Mouse (Mus musculus): ENCODE results near the gene Stard3.
"Not testable (repeated sequence)": the region's sequence is repeated elsewhere in the genome, so short reads cannot be mapped to it uniquely, and the experiment has no call there.

Gene Stard3

DNA sequence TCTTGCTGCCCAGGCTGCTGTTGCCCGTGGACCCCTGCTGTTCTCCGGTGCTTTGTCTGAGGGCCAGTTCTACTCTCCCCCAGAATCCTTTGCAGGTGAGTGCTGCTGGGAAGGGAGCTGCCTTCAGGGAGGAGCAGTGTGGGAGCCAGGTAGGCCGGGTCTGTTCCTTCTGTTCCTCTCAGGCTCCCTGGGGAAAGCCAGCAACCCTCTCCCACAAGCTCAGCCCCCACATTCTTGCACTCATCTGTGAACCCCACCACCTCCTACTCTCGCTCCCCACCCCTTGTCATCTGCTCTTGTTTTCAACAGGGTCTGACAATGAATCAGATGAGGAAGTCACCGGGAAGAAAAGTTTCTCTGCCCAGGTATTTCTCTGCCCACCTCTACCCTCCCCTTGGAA lies 18.6 kb downstream of the Stard3 start:
- no peak for DNase-seq

DNA sequence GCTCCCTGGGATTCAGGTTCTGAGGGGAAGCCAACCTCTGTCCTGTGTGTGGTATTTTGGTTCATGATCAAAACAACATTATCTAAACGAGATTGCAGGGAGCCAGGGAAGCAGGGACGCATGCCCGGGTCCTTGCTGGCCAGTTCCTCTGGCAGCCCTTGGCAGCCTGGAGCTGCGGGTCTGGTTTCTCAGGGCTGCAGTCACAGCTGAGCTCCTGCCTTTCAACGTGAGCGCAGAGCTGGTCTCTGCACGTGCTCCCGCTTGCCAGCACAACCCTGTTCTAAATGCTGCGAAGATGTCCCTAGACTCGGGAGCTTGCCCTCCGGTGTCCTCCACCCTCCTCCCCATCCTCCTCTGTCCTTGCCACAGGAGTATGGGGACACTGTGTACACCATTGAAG lies 19.6 kb downstream of the Stard3 start:
- DNase-seq = no peak

DNA sequence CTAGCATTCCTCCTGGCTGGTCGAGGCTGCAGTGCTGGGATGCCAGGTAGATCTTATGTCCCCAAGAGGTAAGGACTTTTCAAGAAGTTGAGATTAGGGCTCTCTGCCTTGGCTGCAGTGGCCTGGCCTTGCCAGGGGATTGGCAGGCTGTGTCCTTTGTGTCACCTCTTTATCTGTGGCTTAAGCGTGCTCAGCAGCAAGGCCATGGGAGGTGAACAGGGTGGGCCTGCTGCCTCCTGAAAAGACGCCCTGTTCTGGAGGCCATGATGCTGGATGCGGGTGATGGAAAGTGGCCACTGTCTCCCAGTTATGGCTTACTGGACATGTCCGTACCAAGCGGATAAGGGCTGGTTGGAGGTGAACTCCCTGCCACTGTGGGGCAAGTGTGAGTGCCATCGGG lies 21.2 kb downstream of the Stard3 start:
- DNase-seq = no peak

DNA sequence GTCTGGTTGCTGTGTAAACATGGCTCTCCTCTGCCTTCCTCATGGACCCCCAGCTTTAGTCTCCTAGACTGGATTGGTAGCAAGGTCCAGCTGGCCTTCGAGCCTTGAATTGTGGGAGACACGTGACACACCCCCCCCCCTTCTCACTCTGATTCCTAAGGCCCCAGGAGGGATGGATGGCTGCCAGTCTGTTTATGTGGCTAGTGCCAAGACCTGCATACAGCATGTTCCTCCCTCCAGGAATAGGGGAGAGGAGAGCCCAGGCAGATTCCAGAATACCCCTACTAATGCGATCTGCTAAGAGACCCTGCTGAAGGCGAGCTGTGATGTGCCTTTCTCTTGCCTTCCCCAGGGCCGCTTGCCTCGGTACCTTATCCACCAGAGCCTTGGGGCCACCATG lies 21.9 kb downstream of the Stard3 start:
- no peak for DNase-seq

DNA sequence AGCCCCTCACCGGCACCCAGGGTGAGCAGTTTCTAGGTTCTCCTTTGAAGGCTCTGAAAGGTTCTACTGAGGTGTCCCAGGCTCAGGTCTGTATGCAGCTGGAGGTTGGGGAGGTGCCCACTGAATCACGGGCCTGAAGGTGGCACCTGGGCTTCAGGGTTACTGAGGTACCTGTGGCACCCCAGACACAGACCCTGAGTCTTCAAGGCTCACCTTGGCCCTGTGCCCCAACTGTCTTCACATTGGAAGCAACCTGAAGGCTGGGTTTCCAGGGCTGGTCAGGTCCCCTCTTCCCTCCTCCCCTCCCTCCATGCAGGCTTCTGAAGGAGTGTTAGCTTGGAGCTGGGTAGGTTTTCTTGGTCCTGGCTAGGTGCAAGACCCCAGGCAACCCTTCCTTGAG lies 23.5 kb downstream of the Stard3 start:
- DNase-seq = no peak

DNA sequence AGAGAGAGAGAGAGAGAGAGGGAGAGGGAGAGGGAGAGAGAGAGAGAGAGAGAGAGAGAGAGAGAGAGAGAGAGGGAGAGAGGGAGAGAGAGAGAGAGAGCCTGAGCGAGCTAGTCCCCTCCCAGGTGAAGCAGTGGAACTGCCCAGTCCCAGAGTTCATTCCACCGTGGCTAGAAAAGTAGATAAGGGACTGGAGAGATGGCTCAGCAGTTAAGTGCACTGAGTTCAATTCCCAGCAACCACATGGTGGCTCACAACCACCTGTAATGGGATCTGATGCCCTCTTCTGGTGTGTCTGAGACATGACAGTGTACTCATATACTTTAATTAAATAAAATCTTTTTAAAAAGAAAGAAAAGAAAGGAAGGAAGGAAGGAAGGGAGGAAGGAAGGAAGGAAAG lies 24.2 kb downstream of the Stard3 start:
- DNase-seq = not testable (repeated sequence)

DNA sequence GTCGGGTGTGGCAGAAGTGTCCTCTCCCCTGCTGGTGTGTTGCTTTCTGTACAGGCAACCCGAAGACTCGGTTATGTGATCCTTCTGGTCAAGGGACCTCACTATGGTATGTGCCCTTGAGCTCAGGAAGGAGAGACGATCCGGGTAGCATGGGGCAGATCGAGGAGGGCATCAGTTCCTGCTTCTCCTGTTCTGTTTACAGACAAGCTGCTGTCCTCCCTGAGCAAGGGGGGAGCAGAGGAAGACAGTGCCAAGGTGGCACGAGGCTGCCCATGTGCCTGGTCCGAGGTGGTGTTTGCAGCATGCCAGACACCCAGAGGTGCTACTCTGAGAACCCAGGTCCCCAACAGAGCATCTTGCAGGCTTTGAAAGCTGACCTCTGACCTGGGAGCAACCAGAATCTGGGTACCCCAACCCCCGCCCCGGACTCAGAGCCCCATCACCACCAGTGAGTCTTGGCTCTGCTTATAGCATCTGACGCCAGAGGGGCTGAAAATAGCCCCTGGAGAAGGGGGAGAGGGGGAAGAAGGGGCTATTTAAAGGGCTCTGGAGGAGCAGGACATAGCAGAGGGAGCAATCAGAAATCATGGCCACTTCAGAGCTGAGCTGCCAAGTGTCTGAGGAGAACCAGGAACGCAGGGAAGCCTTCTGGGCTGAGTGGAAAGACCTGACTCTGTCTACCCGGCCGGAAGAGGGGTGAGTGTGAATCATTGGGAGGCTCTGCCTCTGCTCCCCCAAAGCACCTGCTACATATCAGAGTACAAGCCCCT lies 25.3 kb downstream of the Stard3 start, which contains the start of gene Tcap:
Gene Tcap (plus strand): TSS at position 551 of the 770 bp plus-strand sequence.
- no peak for DNase-seq

DNA sequence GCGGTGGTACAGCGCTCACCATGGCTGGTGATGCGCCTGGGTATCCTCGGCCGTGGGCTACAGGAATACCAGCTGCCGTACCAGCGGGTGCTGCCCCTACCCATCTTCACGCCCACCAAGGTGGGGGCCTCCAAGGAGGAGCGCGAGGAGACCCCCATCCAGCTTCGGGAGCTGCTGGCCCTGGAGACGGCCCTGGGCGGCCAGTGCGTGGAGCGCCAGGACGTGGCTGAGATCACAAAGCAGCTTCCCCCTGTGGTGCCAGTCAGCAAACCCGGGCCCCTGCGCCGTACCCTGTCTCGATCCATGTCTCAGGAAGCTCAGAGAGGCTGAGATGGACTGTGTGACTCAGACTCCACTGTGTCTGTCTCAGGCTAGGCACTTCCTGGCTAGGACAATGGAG lies 26.0 kb downstream of the Stard3 start:
- no peak for DNase-seq

DNA sequence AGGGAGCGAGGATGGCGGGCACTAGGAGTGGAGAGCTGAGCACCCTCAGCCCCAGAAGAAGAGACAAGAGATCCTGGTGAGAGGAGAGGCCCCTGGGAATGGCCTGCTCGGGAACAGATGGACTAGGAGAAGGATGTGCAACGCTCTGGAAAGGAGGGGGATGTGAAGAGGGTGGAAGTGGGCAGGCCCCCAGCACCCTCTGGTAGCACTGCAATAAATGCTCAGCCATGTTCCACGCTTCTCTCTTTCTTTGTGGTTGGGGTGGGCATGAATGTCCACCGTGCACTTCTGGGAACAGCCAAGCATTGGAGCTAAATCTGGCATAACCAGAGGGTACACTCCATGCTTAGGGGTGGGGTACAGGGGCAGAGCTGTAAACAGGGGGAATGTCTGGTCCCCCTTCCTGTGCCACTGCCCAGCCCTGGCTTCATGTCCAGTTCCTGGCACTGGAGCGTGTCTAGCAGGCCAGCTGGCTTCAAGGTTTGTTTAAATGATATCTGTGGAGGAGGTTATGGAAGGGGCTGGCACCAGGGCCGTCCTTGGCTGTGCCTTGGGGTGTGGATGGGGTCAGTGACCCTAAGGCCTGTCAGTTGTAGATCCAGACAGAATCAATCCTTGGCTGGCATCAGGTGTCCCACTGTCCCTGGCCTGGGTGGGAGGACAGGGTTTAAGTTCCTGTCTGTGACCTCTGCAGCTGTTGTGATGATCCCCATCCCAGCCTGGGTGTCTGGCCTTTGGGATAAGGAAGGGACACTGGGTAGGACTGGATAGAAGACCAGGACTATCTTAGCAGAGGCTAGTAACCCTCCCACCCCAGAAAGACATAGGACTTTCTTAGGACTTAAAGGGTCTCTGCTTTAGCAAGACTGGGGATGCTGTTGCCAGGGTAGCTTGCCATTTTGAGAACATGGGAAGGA lies 26.8 kb downstream of the Stard3 start:
- DNase-seq = peak; percentile 46 to 47

DNA sequence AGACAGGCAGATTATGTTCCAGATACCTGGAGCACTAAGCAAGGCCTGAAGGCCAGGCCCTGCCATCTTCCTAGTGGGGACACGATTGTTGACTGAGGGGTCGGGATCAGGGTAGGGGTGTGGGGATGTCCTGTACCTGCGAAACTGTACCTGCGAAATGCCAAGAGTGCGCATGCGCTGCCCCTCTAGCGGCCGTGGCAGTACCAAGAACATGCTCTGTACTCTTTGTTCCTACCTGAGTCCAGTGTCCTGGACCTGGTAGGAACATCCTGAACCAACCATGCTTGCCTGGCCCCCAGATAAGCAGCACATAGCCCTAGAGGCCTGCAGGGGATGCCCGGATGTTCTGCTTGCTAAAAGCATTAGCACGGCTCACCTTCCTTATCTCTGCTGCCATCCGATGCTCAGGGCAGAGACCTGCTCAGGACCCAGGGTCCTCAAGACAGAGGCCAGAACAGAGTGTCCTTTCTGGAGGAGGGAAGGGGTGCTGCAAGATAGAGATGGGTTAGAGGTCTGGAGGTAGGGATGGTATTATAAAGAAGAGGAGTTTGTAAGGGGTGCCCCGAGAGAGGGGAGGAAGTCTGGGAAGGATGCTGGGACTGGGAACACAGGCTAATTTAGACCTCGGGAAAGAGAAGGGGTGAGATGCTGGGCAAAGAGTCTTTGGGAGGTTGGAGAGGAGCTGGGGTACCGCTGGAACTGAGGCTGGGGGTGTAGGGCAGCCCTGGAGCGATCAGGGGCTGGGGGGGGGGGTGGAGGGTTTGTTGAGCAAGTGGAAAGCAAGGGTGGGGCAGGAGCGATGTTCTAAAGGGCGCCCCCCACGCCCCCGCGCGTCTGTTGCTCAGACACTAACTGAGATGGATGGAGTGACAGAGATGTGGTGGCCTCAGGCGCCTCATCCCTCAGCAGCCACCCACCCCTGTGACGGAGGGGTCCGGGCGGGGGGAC lies 27.7 kb downstream of the Stard3 start, which contains the start of gene Pnmt:
Gene Pnmt (plus strand): TSS at position 813 of the 948 bp plus-strand sequence.
- DNase-seq = no peak

DNA sequence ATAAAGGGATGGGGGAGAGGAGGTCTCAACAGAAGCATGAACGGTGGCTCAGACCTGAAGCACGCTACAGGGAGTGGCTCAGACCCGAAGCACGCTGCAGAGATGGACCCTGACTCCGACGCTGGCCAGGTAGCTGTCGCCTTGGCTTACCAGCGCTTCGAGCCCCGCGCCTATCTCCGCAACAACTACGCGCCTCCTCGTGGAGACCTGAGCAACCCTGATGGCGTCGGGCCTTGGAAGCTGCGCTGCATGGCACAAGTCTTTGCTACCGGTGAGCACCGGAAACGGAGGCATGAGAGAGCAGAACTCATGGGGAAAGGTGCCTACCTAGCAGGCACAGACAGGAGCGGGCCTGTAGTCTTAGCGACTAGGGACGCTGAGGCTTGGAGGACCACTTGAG lies 28.4 kb downstream of the Stard3 start:
- DNase-seq = no peak

DNA sequence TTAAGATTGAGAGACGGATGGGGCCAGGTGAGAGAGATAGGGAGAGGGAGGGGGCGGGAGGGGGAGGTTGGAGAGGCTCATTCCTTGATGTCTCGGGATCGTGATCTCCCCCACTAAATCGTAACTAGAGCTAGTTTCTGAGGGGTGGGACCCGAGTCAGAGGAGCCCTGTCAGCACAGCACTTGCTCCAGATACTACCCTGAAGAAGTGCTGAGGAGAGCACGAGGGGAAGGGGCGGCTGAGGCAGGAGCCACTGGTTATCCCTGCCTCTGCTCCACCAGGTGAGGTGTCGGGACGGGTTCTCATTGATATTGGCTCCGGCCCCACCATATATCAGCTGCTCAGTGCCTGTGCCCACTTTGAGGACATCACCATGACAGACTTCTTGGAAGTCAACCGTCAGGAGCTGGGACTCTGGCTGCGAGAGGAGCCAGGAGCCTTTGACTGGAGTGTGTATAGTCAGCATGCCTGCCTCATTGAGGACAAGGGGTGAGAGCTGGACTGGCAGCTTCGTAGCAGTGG lies 28.9 kb downstream of the Stard3 start:
- DNase-seq = no peak

DNA sequence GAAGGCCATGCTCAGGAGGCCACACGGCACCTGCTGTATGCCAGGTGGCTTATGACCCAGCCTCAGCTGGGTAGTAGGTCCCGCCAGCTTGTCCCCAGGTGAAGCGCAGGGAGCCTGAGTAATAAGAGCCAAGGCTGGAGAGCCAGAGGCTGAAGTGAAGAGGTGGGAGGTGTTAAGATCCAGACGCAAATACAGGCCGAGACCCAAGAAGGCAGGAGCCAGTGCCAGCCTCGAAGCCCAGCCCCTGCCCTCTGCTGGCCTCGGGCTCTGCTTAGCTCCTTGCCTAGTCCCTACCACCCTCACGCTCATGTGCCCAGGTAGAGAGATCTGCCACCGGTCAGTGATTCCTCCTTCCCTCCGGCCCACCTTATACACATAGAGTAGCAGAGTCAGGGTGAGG lies 30.1 kb downstream of the Stard3 start:
- DNase-seq = peak; percentile 45 to 63

DNA sequence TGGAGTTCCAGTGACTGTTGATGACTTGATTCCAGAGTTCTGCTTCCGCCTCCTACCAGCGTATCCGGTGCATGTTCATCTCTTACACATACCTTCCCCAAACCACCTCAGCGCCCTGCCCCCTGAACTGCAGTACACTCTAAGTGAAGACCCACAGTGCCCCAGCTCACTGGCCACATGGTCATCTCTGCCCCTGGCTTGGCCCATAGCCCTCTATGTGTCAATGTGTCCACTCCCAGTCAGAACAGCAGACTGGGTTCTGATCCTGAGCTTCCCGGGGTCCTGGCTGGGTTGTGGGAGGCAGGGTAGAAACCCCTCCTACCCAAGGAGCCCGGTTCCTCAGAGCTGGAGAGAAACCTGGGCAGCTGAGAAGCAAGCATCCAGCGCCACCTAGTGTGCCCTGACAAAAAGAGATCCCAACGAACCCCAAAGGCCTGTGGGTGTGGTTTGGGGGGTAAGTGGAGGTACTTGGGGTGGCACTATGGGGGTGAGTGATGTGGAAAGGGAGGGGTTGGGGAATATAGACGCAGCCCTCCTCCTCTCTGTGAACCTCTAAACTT lies 31.1 kb downstream of the Stard3 start:
- peak; percentile 56 to 68 for DNase-seq

DNA sequence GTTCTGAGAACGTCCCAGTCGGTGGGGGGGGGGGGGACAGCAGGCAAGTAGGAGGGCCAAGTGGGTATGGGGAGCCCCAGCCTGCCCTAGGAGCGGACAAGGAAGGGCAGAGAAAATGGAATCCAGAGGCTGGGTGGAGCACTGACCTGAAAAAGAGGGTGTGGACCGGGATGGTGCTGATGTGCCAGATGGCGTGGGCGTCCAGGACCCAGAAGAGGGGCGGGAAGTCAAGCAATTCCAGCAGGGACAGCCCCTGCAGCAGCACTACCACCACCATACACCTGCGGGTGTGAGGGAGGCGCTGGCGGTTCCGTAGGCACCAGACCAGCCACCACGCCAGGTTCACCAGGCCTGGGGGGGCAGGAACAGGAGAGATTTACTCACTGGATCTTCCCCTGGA lies 32.0 kb downstream of the Stard3 start:
- DNase-seq = no peak

DNA sequence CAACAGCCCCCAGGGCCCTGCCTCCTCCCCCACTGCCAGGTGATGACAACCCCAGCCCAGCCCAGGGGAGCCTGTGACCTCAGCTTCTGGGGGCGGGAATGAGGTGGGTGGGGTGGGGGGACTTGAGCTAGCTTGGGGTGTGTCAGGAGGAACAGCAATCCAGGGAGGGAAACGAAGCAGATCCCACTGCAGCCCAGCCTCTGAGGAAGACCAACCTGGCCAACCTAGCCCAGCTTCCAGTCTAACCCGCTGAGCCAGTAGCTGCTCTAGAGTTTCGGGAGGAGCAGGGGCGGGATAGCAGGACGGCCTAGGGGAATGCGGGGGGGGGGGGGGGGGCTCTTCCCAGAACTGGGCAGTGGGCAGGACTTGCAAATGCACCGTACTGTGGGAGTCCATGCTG lies 33.9 kb downstream of the Stard3 start:
- no peak for DNase-seq

DNA sequence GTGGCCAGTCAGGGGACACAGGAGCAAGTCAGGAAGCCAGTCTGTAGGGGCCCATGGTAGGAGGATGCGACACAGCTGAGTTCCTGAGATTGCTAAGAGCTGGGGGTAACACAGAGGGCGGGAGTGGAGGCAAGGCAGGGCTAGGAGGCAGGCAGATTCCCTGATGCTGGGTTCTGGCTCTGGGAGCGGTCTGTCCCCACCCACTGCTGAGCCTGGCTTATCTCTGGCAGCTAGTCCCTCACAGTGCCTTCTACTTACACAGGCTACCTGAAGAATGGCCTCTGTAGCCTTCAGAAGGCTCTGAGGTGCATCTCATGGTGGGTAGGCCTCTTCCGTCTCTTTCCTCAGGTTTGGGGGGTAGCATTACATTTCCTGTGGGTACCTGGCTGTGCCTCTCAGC lies 34.5 kb downstream of the Stard3 start:
- DNase-seq = no peak

DNA sequence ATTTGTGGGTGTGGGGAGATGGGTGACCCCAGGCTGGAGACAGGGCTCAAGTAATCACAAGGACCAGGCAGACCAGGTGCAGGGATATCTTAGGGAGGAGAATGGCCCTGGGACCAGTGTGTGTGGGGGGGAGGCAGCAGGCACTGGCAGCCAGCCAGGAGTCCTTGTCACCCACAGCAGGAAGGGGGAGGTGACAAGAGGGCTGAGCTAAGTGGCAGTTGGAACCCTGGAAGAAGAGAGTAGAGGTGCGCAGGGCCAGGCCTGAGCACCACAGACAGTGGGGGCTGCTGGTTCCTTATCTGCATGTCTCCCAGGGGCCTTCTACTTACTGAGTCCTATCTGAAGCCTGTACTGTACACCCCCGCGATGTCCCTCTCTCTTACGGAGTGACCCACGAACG lies 35.1 kb downstream of the Stard3 start:
- DNase-seq = peak; percentile 67 to 75

DNA sequence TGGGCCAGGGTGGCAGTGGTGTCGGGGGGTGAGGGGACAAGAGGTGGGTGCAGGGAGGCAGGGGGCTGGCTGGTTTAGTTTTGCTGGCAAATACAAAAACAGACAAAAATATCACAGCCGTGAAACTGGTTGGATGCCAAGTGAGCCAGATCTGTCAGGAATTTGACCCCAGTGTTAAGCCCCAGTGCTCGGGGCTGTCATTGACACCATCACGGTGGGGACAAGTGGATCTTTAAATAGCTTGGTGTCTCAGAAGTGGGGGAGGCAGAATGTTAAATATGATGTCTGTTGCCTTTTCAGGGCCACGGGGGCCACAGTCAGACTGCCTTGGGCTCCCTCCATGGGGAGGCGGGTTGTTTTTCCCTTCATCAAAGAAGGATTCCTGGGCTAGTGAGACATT lies 36.1 kb downstream of the Stard3 start:
- no peak for DNase-seq

DNA sequence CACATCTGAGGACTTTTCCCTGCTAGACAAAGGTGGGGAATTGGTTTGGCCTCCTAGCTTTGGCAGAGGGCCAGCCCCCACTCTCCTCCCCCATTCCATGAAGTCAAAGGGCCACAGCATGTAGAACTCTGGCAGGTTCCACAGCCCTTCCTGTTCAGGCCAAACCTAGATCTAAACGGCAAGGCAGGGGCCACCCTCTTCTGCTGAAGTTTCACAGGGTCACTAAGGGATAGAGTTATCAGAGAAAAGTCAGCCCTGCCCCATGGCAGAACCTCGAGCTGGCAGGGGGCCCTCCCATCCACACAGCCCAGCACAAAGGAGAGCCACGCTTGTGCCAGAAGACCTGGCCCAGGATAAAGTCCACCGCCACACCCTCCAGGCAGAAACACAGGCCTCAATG lies 36.9 kb downstream of the Stard3 start:
- no peak for DNase-seq

DNA sequence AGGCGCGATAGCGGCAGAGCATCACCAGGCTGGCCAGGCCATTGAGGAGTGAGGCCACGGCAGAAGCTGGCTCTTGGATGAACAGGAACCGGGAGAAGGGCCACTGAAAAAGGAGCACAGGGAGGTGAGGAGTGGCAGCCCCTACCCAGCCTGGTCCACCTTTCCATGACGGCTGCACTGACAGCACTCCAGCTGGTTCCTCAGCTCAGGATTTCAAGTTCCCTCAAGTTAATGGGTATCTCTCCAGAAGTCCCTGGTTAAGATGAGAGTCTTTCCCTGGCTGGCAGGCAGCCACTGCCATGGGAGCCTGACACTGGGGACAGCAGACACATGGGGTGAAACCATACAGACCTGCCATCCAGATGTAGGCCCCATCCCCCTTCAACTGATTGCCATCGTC lies 39.8 kb downstream of the Stard3 start:
- no peak for DNase-seq

DNA sequence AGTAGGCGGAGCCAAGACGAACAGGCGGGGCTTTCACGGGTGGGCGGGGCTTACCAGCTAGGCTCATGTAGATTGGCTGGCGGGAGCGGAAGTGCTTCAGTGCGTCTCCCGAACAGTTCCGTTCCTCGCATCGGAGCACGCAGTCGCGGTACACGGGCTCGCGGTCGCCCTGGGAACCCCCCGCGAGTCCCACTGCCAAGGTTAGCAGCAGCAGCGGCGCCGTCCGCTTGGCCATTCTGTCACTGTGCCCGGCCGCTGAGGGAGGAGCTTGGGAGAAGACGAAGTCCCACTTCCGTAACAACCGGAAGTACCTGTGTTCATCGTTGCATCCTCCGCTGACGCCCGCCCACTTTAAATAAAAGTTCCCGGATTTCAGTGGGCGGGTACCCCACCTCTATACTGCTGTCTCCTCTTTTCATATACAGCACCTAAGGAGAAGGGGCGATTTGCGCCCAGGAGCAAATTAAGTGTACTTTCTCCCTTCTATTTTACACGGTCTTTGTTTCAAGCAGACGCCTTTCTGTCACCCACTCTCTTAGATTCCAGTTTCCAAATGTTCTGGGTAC lies 42.1 kb downstream of the Stard3 start, which contains the start of gene Pgap3:
Gene Pgap3 (minus strand): TSS at position 330 of the 566 bp plus-strand sequence.
- peak; percentile 86 to 90 for DNase-seq
